Mouse (Mus musculus): ENCODE measurements around the gene Srr. TPM values are rescaled to one million over a fixed set of nuclear protein-coding genes. Genes with fewer than 3 reads are reported as not detected.
A peak's percentile ranks its signal among the peaks of the same experiment; 100 is the strongest.

Gene Srr
- polyA plus RNA-seq, 1 experiment from 2014 or later = 21.6 TPM

DNA sequence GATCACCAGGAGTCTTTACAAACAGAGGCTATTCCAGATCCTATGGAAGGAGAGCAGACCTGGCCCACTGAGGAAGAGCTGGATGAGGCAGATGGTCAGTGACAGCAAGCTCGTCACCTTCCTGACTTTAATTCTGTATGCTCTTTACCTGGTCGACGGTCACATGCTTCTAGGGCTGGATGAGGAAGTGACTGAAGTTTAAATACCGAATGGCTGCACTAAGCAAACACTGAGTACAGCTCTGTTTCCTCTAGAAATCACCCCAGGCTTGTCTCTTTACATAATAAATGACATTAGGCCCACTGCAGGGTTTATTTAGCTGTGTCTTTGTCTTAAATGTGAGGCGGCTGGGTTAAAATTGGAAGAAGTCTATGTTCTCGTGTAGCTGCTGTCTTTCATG lies 24.2 kb downstream of the Srr start:
- peaks cover 73% of the 10 kb centered on the region for H3K36me3 ChIP-seq
- H3K27ac ChIP-seq = no peak overlapping the region
- H3K4me2 ChIP-seq = no peak overlapping the region
- no peak overlapping the region for H3K4me3 ChIP-seq
- H3K9ac ChIP-seq = no peak overlapping the region
- WGBS = 81% methylated on average over 6 of the region's 6 CpGs
- H3K9me3 ChIP-seq = no peaks in the 10 kb centered on the region
- ATAC-seq (ENCODE audit: borderline replicate concordance, extremely low read depth, low FRiP score, low TSS enrichment) = no peak
- peaks cover 11% of the 10 kb centered on the region; the same call in 1 of the 2 replicates for H3K4me1 ChIP-seq
- H3K27me3 ChIP-seq = no peaks in the 10 kb centered on the region

DNA sequence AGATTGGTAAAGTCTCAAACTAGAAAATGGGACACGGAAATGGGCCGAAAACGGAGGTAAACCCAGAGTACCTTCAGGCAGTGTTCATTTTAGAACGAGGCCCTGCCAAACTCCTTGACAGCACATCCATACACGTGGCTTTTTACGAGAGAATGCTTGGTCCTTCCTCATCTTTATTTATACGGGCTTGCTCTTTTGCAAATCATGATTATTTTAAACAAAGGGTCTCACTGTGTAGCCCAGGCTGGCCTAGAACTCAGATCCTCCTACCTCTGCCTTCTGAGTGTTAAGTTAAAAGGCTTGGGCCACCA lies 27.3 kb downstream of the Srr start:
- H3K27me3 ChIP-seq = no peaks in the 10 kb centered on the region
- H3K36me3 ChIP-seq = peaks cover 42% of the 10 kb centered on the region
- ATAC-seq (ENCODE audit: borderline replicate concordance, extremely low read depth, low FRiP score, low TSS enrichment) = no peak
- H3K27ac ChIP-seq = no peak overlapping the region
- peaks cover 14% of the 10 kb centered on the region; the same call in 1 of the 2 replicates for H3K4me1 ChIP-seq
- H3K9me3 ChIP-seq = no peaks in the 10 kb centered on the region
- H3K9ac ChIP-seq = peak overlapping the region; percentile 74
- WGBS = under 1% methylated on average over 7 of the region's 7 CpGs
- H3K4me2 ChIP-seq = peak overlapping the region; percentile 96
- H3K4me3 ChIP-seq = peak overlapping the region; percentile 91

DNA sequence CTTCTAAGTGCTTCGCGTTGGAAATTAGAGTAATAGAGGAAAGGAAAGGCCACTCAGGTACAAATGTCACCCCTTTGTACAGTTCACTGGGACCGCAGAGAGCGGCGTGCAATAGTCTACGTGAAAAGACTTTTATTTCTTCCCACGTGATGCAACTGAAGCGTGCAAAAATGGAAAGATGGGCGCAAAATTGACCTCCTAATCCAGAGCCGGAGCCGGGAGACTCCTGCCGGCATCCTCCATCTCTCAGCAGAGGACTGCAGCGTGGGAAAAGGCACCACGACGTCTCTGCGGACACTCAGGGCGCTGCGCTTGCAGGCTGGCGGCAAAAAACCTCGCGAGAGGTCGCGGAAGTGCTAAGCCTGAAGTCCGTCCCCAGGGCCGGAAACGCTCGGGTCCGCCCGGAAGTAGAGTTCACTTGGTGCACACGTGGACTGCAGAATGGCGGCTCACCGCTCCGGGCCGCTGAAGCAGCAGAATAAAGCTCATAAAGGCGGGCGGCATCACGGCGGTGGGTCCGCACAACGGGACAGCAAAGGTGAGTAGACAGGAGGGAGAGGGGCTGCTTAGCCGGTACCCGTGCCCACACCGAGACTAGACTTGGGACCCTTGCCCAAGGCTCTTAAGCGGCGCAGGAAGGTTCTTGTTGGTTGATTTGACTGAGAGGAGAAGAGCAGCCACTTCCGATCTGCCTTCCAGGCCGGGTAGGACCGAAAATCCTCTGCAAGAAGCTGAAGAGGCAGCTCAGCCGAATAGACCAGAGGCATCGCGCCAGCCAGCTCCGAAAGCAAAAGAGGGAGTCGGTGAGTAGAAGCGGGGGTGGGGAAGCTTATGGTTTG lies 27.9 kb downstream of the Srr start, which contains the start of gene Tsr1:
TSS of gene Tsr1 (plus strand) at position 394 of the 839 bp plus-strand sequence.
- Histone ChIP-seq H3K4me3 (peak within 1 kb of the TSS; percentile 91), H3K9me3 (no peaks in the 10 kb centered on the region), H3K36me3 (peaks cover 36% of the 10 kb centered on the region), H3K27me3 (no peaks in the 10 kb centered on the region), H3K9ac (peak within 1 kb of the TSS; percentile 74), H3K27ac (peak within 1 kb of the TSS; percentile 85), H3K4me1 (peaks cover 14% of the 10 kb centered on the region; the same call in 1 of the 2 replicates), H3K4me2 (peak within 1 kb of the TSS; percentile 96)
- ATAC-seq (ENCODE audit: borderline replicate concordance, extremely low read depth, low FRiP score, low TSS enrichment) = peak; percentile 83
- WGBS = under 1% methylated on average over 54 of the region's 54 CpGs

DNA sequence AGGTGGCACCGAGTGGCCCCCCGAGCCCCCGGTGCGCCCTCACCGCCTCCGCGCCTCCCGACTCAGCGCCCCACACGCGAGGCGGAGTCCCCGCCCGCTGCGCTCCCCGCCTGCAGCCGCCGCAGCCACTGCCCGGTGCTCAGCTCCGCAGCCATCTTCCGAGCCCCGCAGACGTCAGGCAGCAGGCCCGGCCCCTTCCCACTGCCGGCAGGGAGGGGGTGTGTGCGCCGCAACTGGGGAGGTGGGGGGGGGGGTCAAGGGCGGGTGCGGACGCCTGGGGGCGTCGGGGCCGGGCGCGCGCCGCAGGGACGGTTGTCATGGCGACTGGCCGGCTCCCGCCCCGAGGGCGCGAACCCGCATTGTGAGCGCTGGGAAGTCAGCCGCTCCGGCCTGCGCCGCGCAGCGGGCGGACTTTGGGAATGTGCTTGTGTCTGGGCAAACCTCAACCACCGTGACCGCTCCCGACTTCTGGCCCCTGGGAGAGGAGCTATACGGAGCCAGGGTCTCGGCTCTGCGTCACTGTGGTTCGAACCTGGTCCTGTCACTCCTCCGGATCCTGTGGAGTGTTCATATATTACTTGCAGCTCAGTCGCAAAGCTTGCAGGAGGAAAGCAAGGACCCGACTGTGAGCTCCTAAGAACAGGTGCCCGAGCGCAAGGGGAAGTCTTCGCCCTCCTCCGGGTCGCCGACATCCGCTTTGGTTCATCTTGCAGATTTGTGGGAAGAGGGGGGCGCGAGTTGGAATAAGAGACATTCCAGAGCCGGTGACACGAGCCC lies 28.7 kb downstream of the Srr start, which contains the start of gene Sgsm2:
TSS of gene Sgsm2 (minus strand) at position 160 of the 777 bp plus-strand sequence.
- Histone ChIP-seq H3K4me2 (peak within 1 kb of the TSS; percentile 96), H3K4me1 (peaks cover 14% of the 10 kb centered on the region; the same call in 1 of the 2 replicates), H3K9me3 (no peaks in the 10 kb centered on the region), H3K4me3 (peak within 1 kb of the TSS; percentile 91), H3K27me3 (no peaks in the 10 kb centered on the region), H3K9ac (peak within 1 kb of the TSS; percentile 74), H3K36me3 (peaks cover 28% of the 10 kb centered on the region), H3K27ac (peak within 1 kb of the TSS; percentile 85)
- ATAC-seq (ENCODE audit: borderline replicate concordance, extremely low read depth, low FRiP score, low TSS enrichment) = peak; percentile 78
- under 1% methylated on average over 72 of the region's 74 CpGs for whole genome bisulfite sequencing

DNA sequence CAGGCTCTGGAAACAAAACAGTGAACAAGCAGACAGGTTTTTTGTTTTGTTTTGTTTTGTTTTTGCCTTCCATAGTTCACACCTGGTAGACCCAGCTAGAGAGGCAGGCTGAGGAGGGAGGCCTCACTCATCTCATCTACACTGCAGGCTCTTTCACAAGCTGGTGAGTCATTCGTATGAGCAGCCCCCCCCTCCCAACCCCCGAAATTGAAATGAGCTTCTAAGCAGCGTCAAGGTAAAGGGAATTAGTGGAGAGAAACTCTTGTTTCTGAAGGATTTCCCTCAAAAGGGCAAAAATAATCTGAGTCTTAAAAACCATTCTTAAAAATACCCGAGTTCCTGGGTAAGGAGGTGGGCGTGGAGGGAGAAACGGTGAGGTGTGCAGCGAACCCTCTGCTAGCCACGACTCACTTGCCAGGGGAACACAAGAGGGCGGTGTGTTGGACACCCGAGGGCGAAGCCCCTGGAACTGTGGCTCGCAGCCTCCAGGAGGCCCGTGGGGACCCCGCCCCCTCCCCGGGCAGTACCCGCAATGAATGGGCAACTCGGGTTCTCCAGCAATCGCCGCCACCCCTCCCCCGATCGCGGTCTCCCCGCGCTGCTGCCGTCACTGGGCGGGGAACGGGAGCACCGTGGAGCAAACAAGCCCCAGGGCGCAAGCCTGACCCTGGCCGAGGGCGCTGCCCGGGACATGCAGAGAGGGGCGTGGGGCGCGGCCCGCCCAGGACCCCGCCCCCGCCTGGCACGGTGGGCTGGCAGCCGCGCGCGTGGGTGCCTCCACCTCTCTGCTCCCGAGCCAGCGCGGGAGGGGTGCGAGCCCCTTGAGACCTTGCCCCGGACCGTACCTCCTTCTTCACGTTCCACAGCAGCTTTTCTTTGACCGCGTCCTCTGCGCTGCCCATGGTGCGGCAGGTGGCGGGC lies 29.5 kb downstream of the Srr start:
- ATAC-seq (ENCODE audit: borderline replicate concordance, extremely low read depth, low FRiP score, low TSS enrichment) = peak; percentile 66
- H3K4me1 ChIP-seq = peaks cover 14% of the 10 kb centered on the region; the same call in 1 of the 2 replicates
- peaks cover 20% of the 10 kb centered on the region for H3K36me3 ChIP-seq
- H3K9ac ChIP-seq = peak overlapping the region; percentile 74
- no peaks in the 10 kb centered on the region for H3K27me3 ChIP-seq
- H3K4me3 ChIP-seq = peak overlapping the region; percentile 91
- H3K27ac ChIP-seq = peak overlapping the region; percentile 85
- WGBS = under 1% methylated on average over 52 of the region's 55 CpGs
- H3K4me2 ChIP-seq = peak overlapping the region; percentile 96
- H3K9me3 ChIP-seq = no peaks in the 10 kb centered on the region

DNA sequence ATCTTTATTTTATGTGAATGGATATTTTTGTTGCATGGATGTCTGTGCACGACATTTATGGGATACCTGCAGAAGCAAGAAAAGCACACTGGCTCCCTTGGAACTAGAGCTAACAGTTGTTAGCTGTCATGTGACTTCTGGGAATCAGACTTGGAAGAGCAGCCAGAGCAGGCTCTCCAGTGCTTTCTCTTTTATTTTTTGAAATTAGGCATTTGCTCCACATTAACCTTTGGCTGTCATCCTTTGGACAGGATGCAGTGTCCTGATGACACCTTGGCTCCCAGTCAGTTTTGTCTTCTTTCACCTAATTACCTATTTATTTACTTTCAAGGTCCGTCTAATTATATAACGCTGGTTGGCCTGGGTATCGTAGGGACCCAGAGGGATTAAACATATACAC lies 31.1 kb downstream of the Srr start:
- no peaks in the 10 kb centered on the region for H3K27me3 ChIP-seq
- H3K27ac ChIP-seq = no peak overlapping the region
- no peak overlapping the region for H3K4me2 ChIP-seq
- WGBS = 59% methylated on average over 4 of the region's 4 CpGs
- peaks cover 4% of the 10 kb centered on the region; the same call in 1 of the 2 replicates for H3K36me3 ChIP-seq
- H3K9ac ChIP-seq = no peak overlapping the region
- no peaks in the 10 kb centered on the region for H3K9me3 ChIP-seq
- peaks cover 10% of the 10 kb centered on the region; the same call in 1 of the 2 replicates for H3K4me1 ChIP-seq
- no peak overlapping the region for H3K4me3 ChIP-seq
- no peak for ATAC-seq (ENCODE audit: borderline replicate concordance, extremely low read depth, low FRiP score, low TSS enrichment)

DNA sequence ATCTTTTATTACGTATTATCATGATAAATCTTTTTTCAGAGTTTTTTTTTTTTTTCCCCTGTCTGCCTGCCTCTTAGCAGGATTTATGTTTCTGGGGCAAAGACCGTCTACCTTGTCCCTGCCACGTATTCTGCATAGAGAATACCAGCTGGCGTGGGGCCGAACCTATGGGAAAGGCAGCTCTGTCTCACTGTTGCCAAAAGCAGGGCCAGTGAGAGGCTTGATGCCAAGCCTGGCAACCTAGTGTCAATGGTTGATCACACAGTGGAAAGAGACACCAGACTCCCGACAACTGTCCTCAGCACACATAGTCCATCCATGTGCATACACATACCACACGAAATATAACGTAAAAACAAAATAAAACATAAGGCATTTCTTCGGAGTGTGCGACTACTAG lies 42.6 kb downstream of the Srr start:
- Histone ChIP-seq H3K36me3 (no peaks in the 10 kb centered on the region), H3K4me1 (peaks cover 9% of the 10 kb centered on the region), H3K9me3 (no peaks in the 10 kb centered on the region), H3K4me2 (no peak overlapping the region), H3K27me3 (no peaks in the 10 kb centered on the region), H3K9ac (no peak overlapping the region), H3K27ac (no peak overlapping the region), H3K4me3 (no peak overlapping the region)
- 90% methylated on average over 10 of the region's 10 CpGs for WGBS
- no peak for ATAC-seq (ENCODE audit: borderline replicate concordance, extremely low read depth, low FRiP score, low TSS enrichment)

DNA sequence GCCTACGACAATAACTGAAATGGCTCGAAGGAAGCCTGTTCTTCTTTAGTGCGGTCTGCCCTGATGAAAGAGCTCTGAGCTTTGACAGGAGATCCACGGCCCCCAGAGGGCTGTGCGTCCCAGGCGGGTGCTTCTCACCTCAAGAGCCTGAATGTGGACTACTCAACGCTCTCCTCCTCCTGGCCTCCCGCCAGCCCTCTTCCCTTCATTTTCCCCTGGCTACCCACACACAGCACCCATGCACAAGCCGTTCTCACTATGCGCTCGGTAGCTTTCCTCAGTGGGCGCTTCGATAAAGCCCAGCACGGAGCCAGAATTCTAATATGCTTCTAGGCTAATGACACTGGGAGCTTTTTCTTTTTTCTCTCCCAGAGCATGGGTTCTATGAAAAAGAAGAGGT lies 43.8 kb downstream of the Srr start:
- no peaks in the 10 kb centered on the region for H3K36me3 ChIP-seq
- H3K4me1 ChIP-seq = peaks cover 10% of the 10 kb centered on the region
- no peak overlapping the region for H3K27ac ChIP-seq
- no peak overlapping the region for H3K4me3 ChIP-seq
- H3K4me2 ChIP-seq = no peak overlapping the region; the same call in 1 of the 2 replicates
- WGBS = 47% methylated on average over 14 of the region's 14 CpGs
- H3K9ac ChIP-seq = no peak overlapping the region
- H3K9me3 ChIP-seq = no peaks in the 10 kb centered on the region
- no peaks in the 10 kb centered on the region for H3K27me3 ChIP-seq
- ATAC-seq (ENCODE audit: borderline replicate concordance, extremely low read depth, low FRiP score, low TSS enrichment) = no peak

DNA sequence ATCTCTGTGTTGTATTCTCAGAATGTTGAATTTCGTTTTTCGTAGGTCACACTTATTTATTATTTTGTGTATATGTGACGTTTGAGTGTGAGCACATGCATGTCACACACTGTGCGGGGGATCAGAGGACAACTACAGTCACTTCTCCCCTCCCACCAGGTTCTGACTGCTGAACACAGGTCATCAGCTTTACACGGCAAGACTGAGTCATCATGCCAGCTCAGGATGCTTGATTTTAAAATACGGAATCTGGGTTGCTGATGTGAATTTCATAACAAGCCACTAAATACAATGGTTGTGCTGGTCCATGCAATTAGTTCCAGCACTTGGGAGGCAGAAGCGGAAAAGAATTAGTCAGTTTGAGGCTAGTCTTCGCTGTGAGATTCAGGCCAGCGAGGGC lies 44.7 kb downstream of the Srr start:
- Histone ChIP-seq H3K36me3 (no peaks in the 10 kb centered on the region), H3K9me3 (no peaks in the 10 kb centered on the region), H3K4me3 (no peak overlapping the region), H3K9ac (no peak overlapping the region), H3K4me1 (peaks cover 16% of the 10 kb centered on the region), H3K27me3 (no peaks in the 10 kb centered on the region), H3K27ac (no peak overlapping the region), H3K4me2 (no peak overlapping the region)
- 77% methylated on average over 9 of the region's 9 CpGs for WGBS
- ATAC-seq (ENCODE audit: borderline replicate concordance, extremely low read depth, low FRiP score, low TSS enrichment) = no peak

DNA sequence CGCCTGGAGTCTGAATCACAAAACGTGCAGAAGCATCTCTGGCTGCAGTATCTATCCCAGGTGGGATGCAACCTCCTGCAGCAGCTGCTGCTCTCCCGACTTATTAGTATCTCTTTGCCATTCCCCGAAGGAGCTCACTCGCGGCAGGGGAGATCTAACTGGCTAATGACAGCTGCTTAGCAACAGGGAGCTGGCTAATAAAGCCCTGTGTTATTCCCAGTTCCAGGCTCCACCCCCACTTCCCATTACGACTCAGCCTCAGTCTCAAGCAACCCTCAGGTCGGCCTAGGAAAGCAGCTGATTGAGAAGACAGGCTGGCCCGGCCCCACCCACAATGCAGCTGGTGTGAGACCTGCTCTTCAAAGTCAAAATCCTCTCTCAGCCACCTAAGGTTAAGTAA lies 48.9 kb downstream of the Srr start:
- no peak overlapping the region for H3K9ac ChIP-seq
- H3K9me3 ChIP-seq = no peaks in the 10 kb centered on the region
- no peak overlapping the region for H3K4me3 ChIP-seq
- H3K36me3 ChIP-seq = no peaks in the 10 kb centered on the region
- no peak overlapping the region for H3K27ac ChIP-seq
- peak overlapping the region; percentile 18; the same call in 1 of the 2 replicates for H3K4me2 ChIP-seq
- no peaks in the 10 kb centered on the region for H3K27me3 ChIP-seq
- peak; percentile 64; the same call in 1 of the 2 replicates for ATAC-seq (ENCODE audit: borderline replicate concordance, extremely low read depth, low FRiP score, low TSS enrichment)
- WGBS = 7% methylated on average over 9 of the region's 9 CpGs
- peaks cover 11% of the 10 kb centered on the region for H3K4me1 ChIP-seq

DNA sequence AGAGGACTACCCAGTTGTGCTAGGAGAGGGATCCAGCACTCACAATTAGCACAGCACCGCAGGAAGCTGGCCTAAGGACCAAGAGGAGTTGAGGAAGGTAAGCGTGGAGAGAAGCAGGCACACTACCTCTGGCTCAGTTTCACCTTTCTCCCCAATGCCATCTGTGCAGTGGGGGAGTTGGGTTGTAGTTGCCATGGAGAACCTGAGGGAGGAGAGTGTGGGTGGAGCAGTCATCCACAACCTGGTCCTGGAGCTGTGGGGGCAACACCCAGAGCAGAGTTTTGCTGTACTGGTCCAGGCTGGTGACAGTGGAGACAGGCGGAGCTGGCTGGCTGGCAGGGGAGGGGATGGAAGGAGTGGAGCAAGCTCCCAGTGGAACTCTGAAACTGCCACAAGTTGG lies 51.1 kb downstream of the Srr start:
- no peaks in the 10 kb centered on the region for H3K27me3 ChIP-seq
- H3K4me2 ChIP-seq = no peak overlapping the region
- no peak overlapping the region for H3K4me3 ChIP-seq
- H3K9ac ChIP-seq = no peak overlapping the region
- no peaks in the 10 kb centered on the region for H3K9me3 ChIP-seq
- H3K4me1 ChIP-seq = peaks cover 14% of the 10 kb centered on the region; the same call in 1 of the 2 replicates
- no peak for ATAC-seq (ENCODE audit: borderline replicate concordance, extremely low read depth, low FRiP score, low TSS enrichment)
- WGBS = 68% methylated on average over 3 of the region's 3 CpGs
- H3K36me3 ChIP-seq = no peaks in the 10 kb centered on the region
- H3K27ac ChIP-seq = no peak overlapping the region

All from lung, embryonic 15.5 days (tissue).